Mouse (Mus musculus) A20 (cell line): ENCODE data around the gene Slc38a10.

Source experiments
- DNase-seq: peaks from one replicate; pipeline ENCODE4 v3.0.0-alpha.2; 2011; ENCODE audit warnings: low read depth, low spot score

The Slc38a10 gene

GRCm38 (mm10) chr11:120151113-120151494 is at the start of gene Slc38a10:
Gene Slc38a10 (minus strand): TSS chr11:120151346.
- DNase-seq: peak; percentile 100

DNA sequence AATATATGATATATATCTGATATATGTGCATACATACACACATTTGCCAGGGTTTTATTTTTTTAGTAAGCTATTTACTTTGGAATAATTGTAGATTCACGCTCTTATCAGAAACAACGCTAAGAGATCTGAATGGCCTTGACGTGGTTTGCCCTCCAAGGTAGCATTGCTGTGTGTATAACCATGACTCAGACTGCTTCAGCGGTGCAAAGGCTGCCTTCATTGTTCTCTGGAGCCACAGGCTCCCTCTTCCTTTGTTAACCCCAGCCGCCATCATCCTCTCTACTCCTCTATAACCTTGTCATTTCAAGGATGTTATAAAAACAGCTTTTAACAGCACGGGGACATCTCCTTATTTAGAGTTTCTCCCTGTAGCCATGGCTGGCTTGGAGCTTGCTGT is 49.5 kb upstream of the Slc38a10 start:
- DNase-seq: no peak

GRCm38 (mm10) chr11:120199766-120200165 is 48.6 kb upstream of the Slc38a10 start:
- no peak for DNase-seq

DNA sequence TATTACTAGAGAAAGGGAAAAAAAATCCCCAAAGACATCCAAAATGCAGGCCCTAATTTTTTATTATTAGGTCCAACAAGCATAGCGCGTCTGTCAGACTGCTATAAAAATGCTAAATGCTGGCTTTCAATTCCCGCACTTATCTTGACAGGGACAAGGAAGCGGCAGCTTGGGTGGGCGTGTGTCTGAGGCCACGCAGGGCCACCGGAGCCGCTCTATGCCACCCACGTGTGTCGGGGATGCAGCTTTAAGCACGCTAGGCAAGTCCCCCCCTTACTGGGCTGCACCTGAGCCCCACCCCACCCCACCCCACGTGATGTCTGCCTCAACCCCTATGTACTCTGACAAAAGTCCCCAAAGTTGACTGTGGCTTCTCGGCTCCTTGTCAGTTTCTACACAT is 47.7 kb upstream of the Slc38a10 start:
- DNase-seq: no peak

GRCm38 (mm10) chr11:120190526-120191412 is 39.6 kb upstream of the Slc38a10 start:
- no peak for DNase-seq

DNA sequence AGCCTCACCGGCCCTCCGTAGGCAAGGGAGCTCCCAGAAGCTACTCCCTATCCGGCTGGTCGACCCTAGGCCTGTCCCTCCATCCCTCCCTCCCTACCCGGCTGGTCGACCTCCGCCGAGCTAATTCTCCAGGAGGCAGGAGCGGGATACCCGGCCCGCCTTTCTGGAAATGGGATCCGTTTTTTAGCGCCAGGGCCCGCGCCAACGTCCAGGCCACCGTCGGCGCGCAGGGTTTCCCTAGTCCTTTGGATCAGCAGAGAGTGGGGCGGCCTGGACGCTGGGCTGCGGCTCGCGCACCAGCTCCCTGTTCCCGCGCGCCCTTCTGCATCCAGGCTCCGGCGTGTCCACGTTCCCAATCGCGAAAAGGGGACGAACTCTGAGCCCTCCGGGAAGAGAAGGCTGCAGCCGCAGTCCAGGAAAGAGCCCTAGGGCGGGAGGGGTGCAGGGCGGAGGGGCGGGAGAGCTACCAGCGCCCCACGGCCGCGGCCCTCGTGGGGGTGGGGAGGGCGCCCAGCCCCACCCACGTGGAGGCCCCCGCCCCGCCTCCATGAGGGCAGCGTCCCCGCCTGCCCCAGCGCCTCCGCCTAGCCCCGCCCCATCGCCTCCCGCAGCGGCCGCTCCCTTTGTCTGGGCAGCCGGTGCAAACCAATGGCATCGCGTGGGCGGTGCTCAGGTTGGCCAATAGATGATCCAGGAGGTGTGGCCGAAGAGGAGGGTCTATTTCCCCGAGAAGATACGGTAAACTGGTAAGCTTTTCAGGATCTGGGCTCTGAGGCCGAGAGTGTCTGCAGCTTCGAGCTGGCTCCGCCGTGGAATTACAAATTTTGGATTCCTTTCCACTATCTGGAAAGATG is 38.5 kb upstream of the Slc38a10 start:
- no peak for DNase-seq

DNA sequence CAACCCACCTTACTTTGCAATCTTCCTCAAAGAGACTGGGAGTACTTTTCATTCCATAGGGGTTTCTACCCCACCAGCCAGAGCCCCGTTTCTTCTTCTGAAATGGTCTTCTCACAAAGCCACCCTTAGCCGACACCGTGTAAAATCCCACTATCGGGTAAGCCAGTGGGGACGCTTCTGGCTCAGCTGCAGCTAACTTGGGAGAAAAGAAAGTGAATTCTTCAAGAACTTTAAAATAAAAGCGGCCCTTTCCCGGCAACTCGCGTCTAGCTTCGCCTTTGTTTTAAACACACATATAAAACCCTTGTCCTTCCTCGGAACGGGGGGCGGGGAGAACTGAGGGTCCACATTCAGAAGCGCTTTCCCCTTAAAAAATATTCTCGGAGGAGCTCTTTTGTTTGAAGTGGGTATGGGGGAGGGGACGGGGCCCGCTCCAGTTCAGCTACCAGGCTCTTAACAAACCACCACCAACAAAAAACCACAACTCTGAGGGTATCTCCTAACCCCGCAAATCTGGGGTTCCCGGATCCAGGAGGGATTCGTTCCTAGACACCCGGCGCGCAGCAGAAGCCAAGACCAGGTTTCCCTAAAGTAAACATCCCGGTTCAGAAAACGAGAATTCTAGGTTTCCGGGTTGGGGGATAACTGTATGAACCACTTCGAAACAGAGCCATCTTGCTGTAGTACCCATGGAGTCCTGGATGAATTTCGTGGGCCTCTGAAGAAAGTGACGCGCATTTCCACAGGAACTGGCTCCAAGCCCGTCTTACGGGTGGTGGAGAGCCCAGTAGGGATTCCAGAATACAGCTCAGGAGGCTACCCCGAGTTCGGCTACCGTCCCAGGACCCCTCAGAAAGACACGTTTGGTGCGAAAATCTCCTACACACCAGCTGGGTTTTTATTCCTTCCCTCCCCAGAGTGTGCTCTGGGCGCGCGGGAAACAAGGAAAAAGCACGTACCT is 37.6 kb upstream of the Slc38a10 start:
- DNase-seq: no peak

GRCm38 (mm10) chr11:120188102-120188480 is 36.9 kb upstream of the Slc38a10 start:
- no peak for DNase-seq

DNA sequence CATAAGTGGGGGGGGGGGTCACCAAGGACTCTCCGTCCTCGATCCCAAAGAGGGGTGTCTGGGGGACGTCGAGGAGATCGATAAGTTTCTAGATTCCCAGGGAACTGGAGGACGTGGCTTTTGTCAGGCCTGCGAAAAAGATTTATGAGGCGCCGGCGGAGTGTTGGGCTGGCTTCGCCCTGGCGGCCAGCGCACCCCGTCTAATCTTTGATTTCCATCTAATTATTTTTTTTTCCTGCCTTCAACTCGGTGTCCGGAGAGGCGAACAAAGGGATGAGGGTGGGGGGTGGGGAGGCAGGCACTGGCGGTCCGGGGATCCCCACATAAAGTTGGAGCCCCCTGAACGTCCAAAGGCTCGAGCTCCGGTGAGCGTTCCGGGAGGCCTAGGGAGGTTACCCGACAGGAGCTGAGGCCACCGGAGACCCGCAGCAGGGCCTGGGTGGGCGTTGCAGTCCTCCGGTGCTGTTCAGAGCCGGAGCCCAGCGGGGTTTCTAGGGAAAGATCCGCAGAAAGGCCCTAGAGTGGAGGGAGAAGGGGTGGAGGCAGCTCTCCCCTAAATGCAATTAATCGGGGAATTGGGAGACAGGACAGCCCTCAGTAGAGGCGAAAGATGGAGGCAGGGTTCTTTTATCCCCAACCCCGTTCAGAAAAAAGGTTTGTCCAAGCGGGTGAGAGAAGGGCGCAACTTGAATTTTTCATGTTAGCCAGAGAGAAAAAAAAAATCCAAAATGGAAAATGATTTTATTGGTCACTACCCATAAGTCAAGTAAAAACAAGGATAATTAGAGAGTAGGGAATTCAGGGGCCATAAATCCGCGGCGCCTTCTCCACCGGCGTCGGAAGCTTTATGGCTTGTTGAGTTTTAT is 36.3 kb upstream of the Slc38a10 start:
- DNase-seq: no peak

DNA sequence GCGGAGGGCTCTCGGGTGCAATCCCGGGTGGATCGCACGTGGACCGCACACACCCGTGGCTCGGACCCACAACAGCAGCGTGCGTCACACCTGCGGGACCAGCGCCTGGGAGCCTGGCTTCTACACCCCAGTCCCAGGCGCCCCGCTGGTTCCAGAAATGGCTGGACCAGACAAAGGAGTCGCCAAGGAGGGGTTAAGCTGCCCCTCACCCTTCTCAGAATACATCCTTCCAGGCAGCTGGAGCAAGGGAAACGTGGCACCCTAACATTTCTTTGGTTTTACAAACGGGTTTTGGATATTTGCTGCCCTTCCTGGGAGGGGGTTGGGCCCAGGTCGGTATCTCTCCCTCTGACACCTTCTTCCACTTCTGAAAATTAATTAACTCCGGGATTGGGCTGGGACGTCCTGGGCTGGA is 35.7 kb upstream of the Slc38a10 start:
- no peak for DNase-seq

DNA sequence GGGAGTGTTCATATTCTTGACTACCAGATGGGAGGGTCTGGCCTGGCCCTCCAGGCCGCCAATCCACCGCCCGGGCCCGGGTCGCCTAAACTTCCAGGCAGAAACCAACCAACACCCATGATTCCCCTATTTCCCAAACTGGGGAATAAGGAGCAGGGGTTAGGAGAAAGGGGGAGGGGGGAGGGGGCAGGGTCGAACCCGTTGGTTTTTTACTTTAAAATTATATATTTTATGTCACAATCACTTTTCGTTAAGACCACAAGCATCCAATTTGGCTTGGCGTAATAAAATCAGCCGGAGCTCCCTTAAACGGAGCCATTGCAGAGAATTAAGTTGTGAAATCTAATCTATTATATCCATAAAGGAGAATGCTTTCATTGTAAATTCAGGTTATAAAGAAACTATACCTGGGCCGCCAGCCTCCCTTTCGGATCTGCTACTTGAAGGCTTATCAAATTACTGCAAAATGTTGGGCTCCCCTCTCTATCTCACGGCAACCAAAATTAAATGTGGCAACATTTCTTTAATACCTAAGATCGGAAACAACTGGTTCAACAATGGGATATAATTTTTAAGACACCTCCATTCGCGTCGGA is 35.1 kb upstream of the Slc38a10 start:
- no peak for DNase-seq

DNA sequence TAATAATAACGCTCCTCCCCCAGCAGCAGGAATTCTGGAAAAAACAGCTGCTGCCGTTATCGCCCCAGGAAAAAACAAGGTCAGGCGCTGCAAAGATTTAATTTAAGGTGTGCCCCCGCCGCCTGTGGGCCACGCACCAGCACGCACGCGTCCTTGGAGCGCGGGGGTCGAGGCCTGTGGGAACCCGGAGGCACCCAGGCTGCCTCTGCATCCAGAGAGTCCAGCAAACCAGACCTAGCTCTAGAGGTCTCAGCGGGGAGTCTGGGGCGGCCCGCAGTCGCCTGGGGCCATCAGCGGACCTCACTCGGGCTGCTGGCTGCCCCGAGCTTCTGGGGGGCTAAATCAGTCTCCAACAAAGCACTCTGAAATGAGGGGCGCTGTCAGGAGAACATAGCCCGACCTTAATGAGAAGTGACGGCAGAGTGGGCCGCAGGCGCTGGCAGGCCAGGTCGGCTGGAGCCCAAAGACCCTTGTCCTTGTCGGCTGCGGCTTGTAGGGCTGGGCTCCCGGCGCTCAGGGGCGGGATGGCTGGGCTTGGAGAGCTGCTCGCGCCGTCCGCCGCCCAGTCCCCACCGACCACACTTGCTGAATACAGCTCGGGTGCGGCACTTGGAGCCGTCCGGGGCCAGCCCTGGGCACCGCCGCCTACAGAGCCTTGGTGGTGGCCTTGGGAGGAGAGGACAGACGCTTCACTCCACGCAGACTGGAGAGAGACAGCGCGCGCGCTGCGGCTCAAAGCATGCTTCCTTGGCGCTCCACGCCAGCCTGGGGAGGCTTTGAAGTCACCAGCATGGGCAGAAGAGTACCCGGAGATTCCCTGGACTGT is 34.4 kb upstream of the Slc38a10 start:
- no peak for DNase-seq

GRCm38 (mm10) chr11:120184371-120185315 is 33.5 kb upstream of the Slc38a10 start:
- DNase-seq: no peak

DNA sequence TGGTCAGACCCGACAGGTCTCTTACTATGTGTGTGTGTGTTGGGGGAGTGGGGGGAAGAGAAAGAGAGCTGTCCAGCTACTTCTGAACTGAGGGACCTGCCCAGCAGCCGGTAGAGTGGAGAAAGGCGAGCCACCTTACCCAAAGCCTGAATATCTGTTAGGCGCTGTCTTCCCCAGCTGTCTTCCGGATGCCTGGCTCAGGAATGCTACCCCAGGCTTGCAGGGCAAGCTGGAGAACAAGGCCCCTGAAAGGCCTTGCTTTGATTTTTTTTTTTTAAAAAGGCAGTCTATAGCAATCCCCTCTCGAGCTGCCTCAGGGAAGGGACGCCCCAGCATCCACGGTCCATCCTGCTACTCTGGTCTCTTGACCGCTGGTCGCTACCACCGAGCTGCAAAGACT is 32.6 kb upstream of the Slc38a10 start:
- DNase-seq: no peak

DNA sequence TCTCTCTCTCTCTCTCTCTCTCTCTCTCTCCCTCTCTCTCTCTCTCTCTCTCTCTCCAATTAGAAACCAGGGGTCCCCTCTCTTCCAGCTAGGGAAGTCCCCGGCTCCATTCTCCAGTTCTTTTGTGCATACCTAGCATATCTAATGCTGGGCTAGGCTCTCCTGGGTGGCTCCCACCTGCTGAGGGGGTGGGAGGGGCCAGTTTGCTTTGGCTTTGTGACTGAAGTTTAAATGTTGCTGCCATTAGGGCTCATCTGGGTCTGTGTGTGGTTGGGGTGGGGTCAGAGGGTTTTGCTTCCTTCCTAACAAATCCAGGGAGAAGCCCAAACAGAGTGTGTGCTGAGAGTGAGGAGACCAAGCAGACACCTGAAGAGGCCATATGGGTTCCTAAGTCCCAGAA is 32.0 kb upstream of the Slc38a10 start:
- no peak for DNase-seq

DNA sequence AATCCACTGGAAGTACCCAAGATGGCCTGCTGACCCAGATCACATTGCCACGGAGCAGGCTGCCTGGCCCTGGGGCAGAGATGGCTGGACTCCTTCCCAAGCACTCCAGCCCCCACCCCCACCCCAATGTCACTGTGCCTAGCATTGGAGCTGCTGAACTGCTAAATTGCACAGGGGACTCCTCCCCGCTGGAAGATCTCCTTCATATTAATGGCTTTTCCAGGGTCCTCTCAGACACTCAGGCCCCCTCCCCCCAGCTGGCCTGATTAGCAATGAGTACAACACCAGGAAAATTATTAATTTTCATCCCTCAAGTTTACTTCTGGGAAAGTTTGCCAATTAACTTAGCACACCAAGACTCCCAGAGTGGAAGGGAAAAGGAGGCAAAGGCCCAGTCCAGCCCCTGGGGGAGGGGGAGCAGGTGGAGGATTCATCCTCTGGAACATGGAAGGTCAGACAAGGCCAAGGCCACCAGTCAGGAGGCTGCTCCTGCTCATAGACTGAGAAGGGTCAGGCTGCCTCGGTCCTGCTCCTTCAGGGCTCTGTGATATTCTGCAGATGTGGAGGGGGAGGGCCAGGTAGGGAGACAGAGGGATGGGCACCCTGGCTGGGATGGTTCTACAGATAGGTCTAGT is 31.4 kb upstream of the Slc38a10 start:
- no peak for DNase-seq

- no peak for DNase-seq
Measured at GRCm38 (mm10) chr11:120181379-120181778, 30.2 kb upstream of the Slc38a10 start.

DNA sequence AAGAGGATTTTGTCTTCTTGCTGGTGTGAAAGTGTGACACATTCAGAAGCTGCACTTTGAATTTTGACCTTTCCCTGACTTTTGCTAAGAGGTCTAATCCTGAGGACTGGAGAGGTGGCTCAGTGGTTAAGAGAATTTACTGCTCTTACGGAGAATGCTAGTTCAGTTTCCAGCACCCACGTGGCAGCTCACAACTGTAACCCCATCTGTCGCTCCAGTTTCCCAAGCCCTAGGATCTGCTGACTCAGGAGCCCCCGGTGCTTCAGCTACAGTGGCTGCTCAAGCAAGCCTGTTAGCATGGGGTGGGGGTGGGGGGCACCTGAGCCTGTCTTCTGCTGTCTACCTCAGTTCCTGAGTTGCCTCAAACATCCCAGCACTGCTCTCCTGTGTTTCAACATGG is 28.2 kb upstream of the Slc38a10 start:
- no peak for DNase-seq
